Mouse (Mus musculus) midbrain, embryonic 14.5 days (tissue): ENCODE data around the gene Gm44503. TPM values are rescaled to one million over a fixed set of nuclear protein-coding genes. Genes with fewer than 3 reads are reported as not detected.

Experiments used
- ATAC-seq: fragments of 200-750 bp; cut with Nextera tagmentation; 2 replicates; pipeline ENCODE4 v1.8.0; 2017; ENCODE audit warnings: moderate number of reproducible peaks, moderate library complexity; ENCODE audit not compliant: low FRiP score, low TSS enrichment
- DNase-seq: peaks from one replicate; pipeline ENCODE4 v3.0.0-alpha.2; 2015
- H3K27ac ChIP-seq: fragments of 300-500 bp; sonication (generic); replicated peaks from 2 replicates; pipeline ENCODE4 v1.5.1; 2014; ENCODE audit warnings: mild to moderate bottlenecking, low read depth, low read length, moderate library complexity
- H3K27me3 ChIP-seq: fragments of 300-500 bp; sonication (generic); 2 replicates; pipeline ENCODE4 v1.6.1; 2014; ENCODE audit warnings: low read length, control low read depth, mixed read lengths; ENCODE audit not compliant: control insufficient read depth, insufficient read depth
- H3K36me3 ChIP-seq: fragments of 300-500 bp; sonication (generic); 2 replicates; pipeline ENCODE4 v1.6.1; 2014; ENCODE audit warnings: low read length, control low read depth; ENCODE audit not compliant: control insufficient read depth, insufficient read depth
- H3K4me1 ChIP-seq: fragments of 300-500 bp; sonication (generic); 2 replicates; pipeline ENCODE4 v1.6.1; 2014; ENCODE audit warnings: mild to moderate bottlenecking, antibody characterized with exemption, low read length, control low read depth; ENCODE audit not compliant: control insufficient read depth, insufficient read depth
- H3K4me2 ChIP-seq: fragments of 300-500 bp; sonication (generic); 2 replicates; pipeline ENCODE4 v1.6.1; 2014; ENCODE audit warnings: mild to moderate bottlenecking, low read length, moderate library complexity
- H3K4me3 ChIP-seq: fragments of 300-500 bp; sonication (generic); replicated peaks from 2 replicates; pipeline ENCODE4 v1.5.1; 2014; ENCODE audit warnings: low read depth, low read length
- H3K9ac ChIP-seq: fragments of 300-500 bp; sonication (generic); replicated peaks from 2 replicates; pipeline ENCODE4 v1.6.1; 2014; ENCODE audit warnings: mild to moderate bottlenecking, low read length, moderate library complexity
- H3K9me3 ChIP-seq: fragments of 300-500 bp; sonication (generic); 2 replicates; pipeline ENCODE4 v1.6.1; 2016; ENCODE audit warnings: low read length, control low read depth, mixed read lengths; ENCODE audit not compliant: control insufficient read depth
- WGBS: fragments of 180-500 bp; shearing (Covaris S2); extraction: QIAGEN DNeasy Blood & Tissue Kit; methylation state at CpG from one replicate; pipeline ENCODE4 v1.1.7; 2014; 5-methylcytosine and 5-hydroxymethylcytosine counted together
- polyA plus RNA-seq: library from polyadenylated mRNA; unstranded; fragments of >200 nt; fragmentation: Nextera tagmentation; extraction: Ambion mirVana; gene quantifications from 2 replicates; pipeline ENCODE4 v1.2.1, GENCODE M21; 2014

Gm44503 gene
- polyA plus RNA-seq: not detected in 2 replicates

DNA sequence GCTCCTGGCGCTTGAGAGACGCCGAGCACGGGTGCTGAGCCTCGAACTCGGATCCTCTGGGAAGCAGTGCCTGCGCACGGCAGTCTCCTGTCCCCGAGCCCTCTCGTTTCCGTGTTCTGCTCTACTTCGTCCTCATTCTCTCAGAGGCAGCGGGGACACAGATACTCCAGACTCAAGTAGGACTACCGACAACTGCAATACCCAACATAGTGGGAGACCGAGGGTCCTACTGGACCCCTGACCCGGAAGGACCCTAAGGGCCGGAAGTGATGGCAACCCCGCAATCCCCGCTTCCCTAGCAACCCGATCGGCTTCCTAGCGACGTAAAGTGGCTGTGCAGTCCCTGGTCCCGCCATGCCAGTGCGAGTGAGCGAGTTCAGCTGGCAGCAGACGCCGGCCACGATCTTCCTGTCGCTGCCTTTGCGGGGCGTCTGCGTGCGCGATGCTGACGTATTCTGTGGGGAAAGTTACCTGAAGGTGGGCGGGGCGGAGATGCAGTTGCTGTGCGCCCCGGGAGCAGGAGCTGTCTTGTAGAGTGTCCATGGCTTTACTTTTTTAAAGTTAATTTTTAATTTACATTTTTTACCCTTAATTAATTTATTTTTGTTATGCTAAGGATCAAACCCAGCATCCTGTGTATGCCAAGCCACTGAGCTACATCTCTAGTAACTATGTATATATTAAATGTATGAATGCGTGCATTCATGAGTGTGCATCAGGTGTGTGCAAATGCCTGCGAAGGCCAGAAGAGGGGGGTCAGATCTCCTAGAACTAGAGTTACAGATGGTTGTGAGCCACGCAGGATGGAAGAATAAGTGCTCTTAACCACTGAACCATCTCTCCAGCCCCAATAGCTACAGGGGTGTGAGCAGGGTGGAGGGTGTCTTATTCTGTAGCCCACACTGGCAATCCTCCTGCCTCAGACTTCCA lies at the start of gene Gm44503, which contains the start of gene Dyx1c1:
TSS of gene Gm44503 (plus strand) at position 332 of the 930 bp plus-strand sequence.
TSS of gene Dyx1c1 (plus strand) at position 265 of the 930 bp plus-strand sequence.
- 2% methylated on average over 43 of the region's 43 CpGs for WGBS

DNA sequence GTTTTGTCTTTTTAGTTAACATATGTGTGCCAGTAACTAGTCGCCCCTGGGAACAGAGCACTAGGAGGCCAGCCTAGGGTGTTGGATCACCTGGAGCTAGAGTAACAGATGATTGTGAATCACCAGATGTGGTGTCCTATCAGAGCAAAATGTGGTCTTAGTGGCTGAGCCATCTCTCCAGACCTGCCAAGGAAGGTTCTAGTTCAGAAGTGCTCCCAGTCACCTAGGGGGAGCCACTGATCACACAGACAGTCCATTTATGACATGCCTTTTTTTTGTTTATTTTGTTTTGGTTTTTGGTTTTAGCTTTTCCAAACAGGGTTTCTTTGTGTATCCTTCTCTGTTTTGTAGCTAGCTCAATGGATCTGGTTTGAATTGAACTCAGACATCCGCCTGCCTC lies 47.3 kb upstream of the Gm44503 start:
- no peak overlapping the region for H3K4me3 ChIP-seq
- no peak for DNase-seq
- no peaks in the 10 kb centered on the region for H3K9me3 ChIP-seq
- no peak overlapping the region for H3K27ac ChIP-seq
- H3K27me3 ChIP-seq: no peaks in the 10 kb centered on the region
- H3K9ac ChIP-seq: no peak overlapping the region
- H3K36me3 ChIP-seq: no peaks in the 10 kb centered on the region
- H3K4me1 ChIP-seq: no peaks in the 10 kb centered on the region
- WGBS: 86% methylated on average over 2 of the region's 2 CpGs
- H3K4me2 ChIP-seq: no peak overlapping the region
- no peak for ATAC-seq

More for the DNA sequence above, at the start of gene Gm44503, which contains the start of gene Dyx1c1:
- no peaks in the 10 kb centered on the region for H3K9me3 ChIP-seq
- H3K4me3 ChIP-seq: peak within 1 kb of the TSS; percentile 62
- peak; percentile 94 for DNase-seq
- peak; percentile 91 for ATAC-seq
- no peaks in the 10 kb centered on the region for H3K36me3 ChIP-seq
- H3K4me2 ChIP-seq: peak within 1 kb of the TSS; percentile 78
- no peaks in the 10 kb centered on the region for H3K27me3 ChIP-seq
- peaks cover 9% of the 10 kb centered on the region for H3K4me1 ChIP-seq
- H3K27ac ChIP-seq: peak within 1 kb of the TSS; percentile 68
- peak within 1 kb of the TSS; percentile 54 for H3K9ac ChIP-seq

DNA sequence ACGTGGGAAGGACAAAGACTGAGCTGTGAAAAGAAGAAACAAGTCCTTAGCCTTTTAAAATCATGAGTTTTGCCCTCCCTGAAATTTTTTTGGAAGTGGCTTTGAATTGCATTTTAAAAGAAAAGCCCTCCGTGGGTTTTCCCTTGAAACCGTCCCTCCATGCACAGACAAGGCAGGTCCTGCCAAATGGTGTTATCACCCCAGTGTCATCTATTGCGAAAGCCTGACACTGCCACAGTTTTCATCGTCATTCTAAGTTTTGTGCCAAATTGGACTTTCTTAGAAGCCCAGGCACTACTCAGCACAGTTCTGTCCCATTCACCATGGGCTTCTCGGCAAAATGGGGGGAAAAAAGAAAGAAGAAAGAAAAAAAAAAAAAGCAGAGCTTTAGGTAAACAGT lies 45.1 kb upstream of the Gm44503 start:
- ATAC-seq (no peak), DNase-seq (no peak)
- Histone ChIP-seq H3K9ac (no peak overlapping the region), H3K4me1 (no peaks in the 10 kb centered on the region), H3K4me3 (no peak overlapping the region), H3K4me2 (no peak overlapping the region), H3K27me3 (no peaks in the 10 kb centered on the region), H3K9me3 (no peaks in the 10 kb centered on the region), H3K36me3 (no peaks in the 10 kb centered on the region), H3K27ac (no peak overlapping the region)
- 85% methylated on average over 6 of the region's 6 CpGs for WGBS

GRCm38 (mm10) chr9:72915728-72916127 lies 42.9 kb upstream of the Gm44503 start:
- WGBS: 75% methylated on average over 7 of the region's 7 CpGs
- Histone ChIP-seq H3K4me3 (no peak overlapping the region), H3K9me3 (no peaks in the 10 kb centered on the region), H3K36me3 (no peaks in the 10 kb centered on the region), H3K4me1 (no peaks in the 10 kb centered on the region), H3K4me2 (no peak overlapping the region), H3K9ac (no peak overlapping the region), H3K27me3 (no peaks in the 10 kb centered on the region), H3K27ac (no peak overlapping the region)
- no peak for DNase-seq
- ATAC-seq: no peak

DNA sequence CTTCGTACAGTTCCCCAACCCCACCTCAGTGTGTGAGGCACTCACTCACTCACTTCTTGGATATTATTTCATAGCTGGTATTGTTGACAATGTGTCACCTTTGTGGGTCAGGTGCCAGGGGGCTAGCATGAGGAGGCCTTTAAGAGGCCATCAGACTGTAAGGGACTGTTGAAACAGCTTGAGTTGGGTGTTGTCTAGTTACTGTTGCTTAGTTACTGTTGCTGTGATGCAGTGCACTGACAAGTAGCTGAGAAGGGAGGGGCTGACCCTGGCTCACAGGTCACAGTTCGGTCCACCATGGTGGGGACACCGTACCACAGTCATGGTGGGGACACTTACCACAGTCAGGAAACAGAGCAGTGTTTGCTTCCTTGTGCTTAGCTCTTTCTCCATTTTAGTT lies 35.6 kb upstream of the Gm44503 start:
- ATAC-seq: no peak

DNA sequence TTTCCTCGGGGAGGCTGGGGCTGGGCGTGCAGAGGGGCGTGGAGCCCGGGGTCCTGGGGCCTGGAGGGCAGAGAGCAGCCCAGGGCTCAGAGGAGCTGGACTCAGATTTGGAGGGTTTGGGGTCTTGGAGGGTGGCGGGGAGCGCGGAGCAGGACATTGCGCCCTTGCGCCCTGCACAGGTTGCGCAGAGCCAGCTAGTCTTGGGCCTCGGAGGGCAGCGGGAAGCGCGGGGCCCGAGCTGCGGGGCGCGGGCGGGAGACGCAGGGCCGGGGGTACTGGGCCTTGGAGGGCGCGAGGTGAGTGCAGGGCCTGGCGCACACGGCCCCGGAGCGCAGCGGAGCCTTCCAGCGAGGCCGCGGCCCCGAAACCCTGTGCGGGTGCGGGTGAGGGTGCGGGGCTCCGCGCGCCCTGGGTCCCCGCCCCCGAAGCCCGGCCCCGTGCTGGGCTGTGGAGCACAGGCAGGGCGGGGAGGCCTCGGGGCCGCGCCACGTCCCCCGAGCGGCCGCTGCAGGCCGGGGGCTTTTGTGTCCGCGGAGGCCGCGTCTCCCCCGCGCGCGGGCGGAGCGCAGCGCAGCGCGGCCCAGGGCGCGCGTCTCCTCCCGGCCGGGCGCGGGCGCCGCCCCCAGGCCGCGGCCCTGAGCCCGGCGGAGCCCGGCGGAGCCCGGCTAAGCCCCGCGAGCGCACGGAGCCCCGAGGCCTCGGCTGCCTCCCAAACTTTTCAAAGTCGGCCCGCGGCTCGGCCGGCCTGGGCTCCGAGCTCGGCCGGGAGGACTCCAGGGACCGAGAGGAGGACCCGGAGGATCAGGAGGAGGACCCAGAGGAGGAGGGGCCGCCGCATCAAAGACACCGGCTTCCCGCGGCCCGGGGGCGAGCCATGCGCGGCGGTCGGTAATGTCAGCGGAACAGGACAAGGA lies 33.4 kb upstream of the Gm44503 start, which contains the start of gene Pygo1:
TSS of gene Pygo1 (plus strand) at position 625 of the 914 bp plus-strand sequence.
- under 1% methylated on average over 88 of the region's 108 CpGs for WGBS
- H3K4me2 ChIP-seq: peak within 1 kb of the TSS; percentile 94
- peaks cover 14% of the 10 kb centered on the region for H3K4me1 ChIP-seq
- H3K4me3 ChIP-seq: peak within 1 kb of the TSS; percentile 74
- H3K9me3 ChIP-seq: no peaks in the 10 kb centered on the region
- H3K36me3 ChIP-seq: no peaks in the 10 kb centered on the region
- H3K9ac ChIP-seq: peak within 1 kb of the TSS; percentile 89
- H3K27me3 ChIP-seq: no peaks in the 10 kb centered on the region
- DNase-seq: peak; percentile 82
- peak; percentile 84 for ATAC-seq
- peak within 1 kb of the TSS; percentile 86 for H3K27ac ChIP-seq

More for the DNA sequence above, 35.6 kb upstream of the Gm44503 start:
- Histone ChIP-seq H3K4me1 (peaks cover 14% of the 10 kb centered on the region), H3K36me3 (no peaks in the 10 kb centered on the region), H3K27me3 (no peaks in the 10 kb centered on the region), H3K27ac (no peak overlapping the region), H3K4me2 (no peak overlapping the region), H3K9ac (no peak overlapping the region), H3K9me3 (no peaks in the 10 kb centered on the region), H3K4me3 (no peak overlapping the region)
- whole genome bisulfite sequencing: 69% methylated on average over 3 of the region's 3 CpGs
- no peak for DNase-seq

GRCm38 (mm10) chr9:72925935-72926258 lies 32.8 kb upstream of the Gm44503 start:
- peak overlapping the region; percentile 86 for H3K27ac ChIP-seq
- no peak for DNase-seq
- peak overlapping the region; percentile 89 for H3K9ac ChIP-seq
- no peaks in the 10 kb centered on the region for H3K9me3 ChIP-seq
- peak overlapping the region; percentile 74 for H3K4me3 ChIP-seq
- H3K27me3 ChIP-seq: no peaks in the 10 kb centered on the region
- ATAC-seq: peak; percentile 69; the same call in 1 of the 2 replicates
- peak overlapping the region; percentile 94 for H3K4me2 ChIP-seq
- H3K4me1 ChIP-seq: peaks cover 14% of the 10 kb centered on the region
- no peaks in the 10 kb centered on the region for H3K36me3 ChIP-seq
- WGBS: under 1% methylated on average over 20 of the region's 20 CpGs

DNA sequence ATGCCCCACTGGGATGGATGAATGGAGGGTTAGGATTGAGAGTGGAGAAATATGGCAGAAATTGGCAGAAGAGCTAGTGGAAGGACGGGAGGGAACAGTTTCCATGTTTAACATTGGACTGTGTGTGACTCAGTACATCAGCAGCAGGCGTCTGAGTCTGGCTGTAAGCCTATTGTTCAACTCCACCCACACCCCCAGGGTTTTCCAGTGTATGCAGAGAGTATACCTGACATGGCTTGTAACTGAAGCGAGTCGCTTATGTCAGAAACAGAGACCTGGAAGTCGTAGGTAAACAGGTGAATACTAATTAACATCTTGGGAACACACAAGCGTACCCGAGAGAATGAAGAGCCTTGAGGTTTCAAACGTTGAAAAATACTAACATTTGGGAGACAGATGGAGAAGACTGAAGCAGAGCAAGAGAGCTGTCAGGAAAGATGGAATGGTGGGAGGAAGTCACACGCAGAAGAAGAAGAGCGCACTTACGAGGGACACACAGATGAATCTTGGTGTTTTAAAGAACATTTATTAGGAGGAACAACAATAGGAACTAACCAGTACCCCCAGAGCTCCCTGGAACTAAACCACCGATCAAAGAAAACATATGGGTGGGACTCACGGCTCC lies 27.4 kb upstream of the Gm44503 start:
- H3K4me2 ChIP-seq: no peak overlapping the region
- H3K9me3 ChIP-seq: no peaks in the 10 kb centered on the region
- H3K36me3 ChIP-seq: no peaks in the 10 kb centered on the region
- no peak for ATAC-seq
- no peak overlapping the region for H3K9ac ChIP-seq
- DNase-seq: no peak
- peaks cover 6% of the 10 kb centered on the region for H3K4me1 ChIP-seq
- H3K27me3 ChIP-seq: no peaks in the 10 kb centered on the region
- H3K4me3 ChIP-seq: no peak overlapping the region
- WGBS: 83% methylated on average over 13 of the region's 13 CpGs
- H3K27ac ChIP-seq: no peak overlapping the region
